Mouse (Mus musculus) liver, embryonic 12.5 days (tissue): Measurements from ENCODE around the gene Xxylt1. TPM values are rescaled to one million over a fixed set of nuclear protein-coding genes. Genes with fewer than 3 reads are reported as not detected.

Source experiments
- ATAC-seq: fragments of 200-750 bp; cut with Nextera tagmentation; 2 replicates; pipeline ENCODE4 v1.8.0; 2017; ENCODE audit warnings: moderate number of reproducible peaks, mild to moderate bottlenecking, moderate library complexity
- H3K27ac ChIP-seq: fragments of 300-500 bp; sonication (generic); 2 replicates; pipeline ENCODE4 v1.5.1; 2016; ENCODE audit warnings: mild to moderate bottlenecking
- H3K27me3 ChIP-seq: fragments of 300-500 bp; sonication (generic); replicated peaks from 2 replicates; pipeline ENCODE4 v1.6.1; 2016; ENCODE audit warnings: mild to moderate bottlenecking, moderate library complexity
- H3K36me3 ChIP-seq: fragments of 300-500 bp; sonication (generic); 2 replicates; pipeline ENCODE4 v1.6.1; 2016; ENCODE audit warnings: mild to moderate bottlenecking, moderate library complexity
- H3K4me1 ChIP-seq: fragments of 300-500 bp; sonication (generic); 2 replicates; pipeline ENCODE4 v1.6.1; 2016
- H3K4me2 ChIP-seq: fragments of 300-500 bp; sonication (generic); 2 replicates; pipeline ENCODE4 v1.6.1; 2016; ENCODE audit warnings: mild to moderate bottlenecking, moderate library complexity
- H3K4me3 ChIP-seq: fragments of 300-500 bp; sonication (generic); 2 replicates; pipeline ENCODE4 v1.5.1; 2016; ENCODE audit warnings: mild to moderate bottlenecking, moderate library complexity
- H3K9ac ChIP-seq: fragments of 300-500 bp; sonication (generic); 2 replicates; pipeline ENCODE4 v1.6.1; 2016; ENCODE audit warnings: mild to moderate bottlenecking, moderate library complexity
- H3K9me3 ChIP-seq: fragments of 300-500 bp; sonication (generic); replicated peaks from 2 replicates; pipeline ENCODE4 v1.6.1; 2016; ENCODE audit warnings: mild to moderate bottlenecking, moderate library complexity
- WGBS: fragments of 180-500 bp; shearing (Covaris S2); methylation state at CpG from one replicate; pipeline ENCODE4 v1.1.7; 2016; ENCODE audit not compliant: insufficient replicate concordance; 5-methylcytosine and 5-hydroxymethylcytosine counted together
- polyA plus RNA-seq: library from polyadenylated mRNA; unstranded; fragments of >200 nt; fragmentation: Nextera tagmentation; extraction: Ambion mirVana; gene quantifications from 2 replicates; pipeline ENCODE4 v1.2.1, GENCODE M21; 2016

Xxylt1 gene
- polyA plus RNA-seq, 1 experiment from 2014 or later = 7.5 TPM

DNA sequence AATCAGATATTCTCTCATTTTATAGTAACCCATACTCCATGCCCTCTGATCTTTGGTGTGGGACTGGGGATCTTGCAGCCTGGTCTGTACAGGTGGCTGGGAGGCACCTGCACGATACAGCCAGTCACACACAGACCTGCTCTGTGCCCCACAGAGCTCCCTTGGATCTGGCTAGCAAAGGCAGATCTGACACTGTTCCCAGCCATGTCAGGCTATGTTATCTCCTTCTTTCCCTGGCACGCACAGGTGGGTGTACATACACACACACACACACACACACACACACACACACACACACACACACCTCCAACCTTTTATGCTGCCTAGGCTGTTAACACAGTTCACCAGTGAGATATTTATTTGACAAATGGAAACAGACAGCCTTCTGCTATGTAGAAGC, 82.5 kb downstream of the Xxylt1 start:
- no peak for ATAC-seq
- H3K27ac ChIP-seq = no peak overlapping the region
- peaks cover 33% of the 10 kb centered on the region for H3K4me1 ChIP-seq
- H3K36me3 ChIP-seq = no peaks in the 10 kb centered on the region; the same call in 1 of the 2 replicates
- H3K27me3 ChIP-seq = no peaks in the 10 kb centered on the region
- no peaks in the 10 kb centered on the region for H3K9me3 ChIP-seq
- H3K4me2 ChIP-seq = no peak overlapping the region
- no peak overlapping the region for H3K4me3 ChIP-seq
- WGBS = 87% methylated on average over 2 of the region's 2 CpGs
- H3K9ac ChIP-seq = no peak overlapping the region

GRCm38 (mm10) chr16:30998048-30998447, 83.2 kb downstream of the Xxylt1 start:
- Histone ChIP-seq H3K27ac (no peak overlapping the region), H3K9me3 (no peaks in the 10 kb centered on the region), H3K9ac (no peak overlapping the region), H3K27me3 (no peaks in the 10 kb centered on the region), H3K4me3 (no peak overlapping the region), H3K4me1 (peaks cover 28% of the 10 kb centered on the region), H3K4me2 (no peak overlapping the region), H3K36me3 (no peaks in the 10 kb centered on the region; the same call in 1 of the 2 replicates)
- 77% methylated on average over 2 of the region's 2 CpGs for WGBS
- no peak for ATAC-seq

GRCm38 (mm10) chr16:30995446-30995845, 85.8 kb downstream of the Xxylt1 start:
- H3K27ac ChIP-seq = no peak overlapping the region

GRCm38 (mm10) chr16:30994881-30995280, 86.4 kb downstream of the Xxylt1 start:
- Histone ChIP-seq H3K4me1 (peaks cover 25% of the 10 kb centered on the region), H3K27ac (peak overlapping the region; percentile 55), H3K4me3 (no peak overlapping the region), H3K36me3 (no peaks in the 10 kb centered on the region), H3K9me3 (no peaks in the 10 kb centered on the region), H3K9ac (no peak overlapping the region), H3K27me3 (no peaks in the 10 kb centered on the region), H3K4me2 (no peak overlapping the region)
- ATAC-seq = peak; percentile 24; the same call in 1 of the 2 replicates
- 61% methylated on average over 2 of the region's 2 CpGs for WGBS

More at GRCm38 (mm10) chr16:30995446-30995845, 85.8 kb downstream of the Xxylt1 start:
- peaks cover 25% of the 10 kb centered on the region for H3K4me1 ChIP-seq
- ATAC-seq = no peak
- H3K27me3 ChIP-seq = no peaks in the 10 kb centered on the region
- no peak overlapping the region for H3K4me2 ChIP-seq
- no peaks in the 10 kb centered on the region; the same call in 1 of the 2 replicates for H3K36me3 ChIP-seq
- H3K4me3 ChIP-seq = no peak overlapping the region
- WGBS = 56% methylated on average over 4 of the region's 5 CpGs
- no peak overlapping the region for H3K9ac ChIP-seq
- H3K9me3 ChIP-seq = no peaks in the 10 kb centered on the region

DNA sequence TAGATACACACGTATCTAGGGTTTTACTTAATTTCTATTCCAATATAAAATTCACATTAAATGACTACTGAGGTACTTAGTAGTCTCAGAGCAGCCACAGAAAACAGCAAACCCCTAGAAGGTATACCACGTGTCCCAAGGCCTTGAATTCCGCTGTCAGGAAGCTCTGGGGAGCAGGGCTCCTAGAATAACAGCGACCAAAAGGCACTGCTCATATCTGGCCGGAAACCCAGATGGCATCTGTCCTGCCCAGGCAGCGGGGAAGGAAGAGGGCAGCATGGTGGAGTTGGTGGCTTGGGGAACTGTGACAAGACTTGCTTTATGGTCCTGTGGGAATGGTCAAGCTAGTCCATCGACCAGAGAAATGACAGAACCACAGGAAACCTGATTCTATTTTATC, 86.9 kb downstream of the Xxylt1 start:
- no peak overlapping the region for H3K4me2 ChIP-seq
- H3K36me3 ChIP-seq = no peaks in the 10 kb centered on the region
- peaks cover 25% of the 10 kb centered on the region for H3K4me1 ChIP-seq
- no peaks in the 10 kb centered on the region for H3K27me3 ChIP-seq
- H3K9ac ChIP-seq = no peak overlapping the region
- H3K4me3 ChIP-seq = no peak overlapping the region
- no peak for ATAC-seq
- H3K27ac ChIP-seq = no peak overlapping the region; the same call in 1 of the 2 replicates
- WGBS = 35% methylated on average over 7 of the region's 7 CpGs
- H3K9me3 ChIP-seq = no peaks in the 10 kb centered on the region

GRCm38 (mm10) chr16:30992568-30992967, 88.7 kb downstream of the Xxylt1 start:
- ATAC-seq = no peak
- Histone ChIP-seq H3K4me1 (peaks cover 25% of the 10 kb centered on the region), H3K9me3 (no peaks in the 10 kb centered on the region), H3K36me3 (no peaks in the 10 kb centered on the region), H3K27ac (no peak overlapping the region), H3K4me2 (no peak overlapping the region), H3K9ac (no peak overlapping the region), H3K4me3 (no peak overlapping the region), H3K27me3 (no peaks in the 10 kb centered on the region)
- WGBS = 50% methylated on average over 5 of the region's 5 CpGs

GRCm38 (mm10) chr16:30990661-30991060, 90.6 kb downstream of the Xxylt1 start:
- no peak overlapping the region for H3K4me3 ChIP-seq
- ATAC-seq = no peak
- no peaks in the 10 kb centered on the region for H3K36me3 ChIP-seq
- no peak overlapping the region for H3K27ac ChIP-seq
- WGBS = 54% methylated on average over 2 of the region's 2 CpGs
- H3K4me1 ChIP-seq = peaks cover 14% of the 10 kb centered on the region
- no peak overlapping the region for H3K4me2 ChIP-seq
- H3K27me3 ChIP-seq = no peaks in the 10 kb centered on the region
- H3K9me3 ChIP-seq = no peaks in the 10 kb centered on the region
- H3K9ac ChIP-seq = no peak overlapping the region

DNA sequence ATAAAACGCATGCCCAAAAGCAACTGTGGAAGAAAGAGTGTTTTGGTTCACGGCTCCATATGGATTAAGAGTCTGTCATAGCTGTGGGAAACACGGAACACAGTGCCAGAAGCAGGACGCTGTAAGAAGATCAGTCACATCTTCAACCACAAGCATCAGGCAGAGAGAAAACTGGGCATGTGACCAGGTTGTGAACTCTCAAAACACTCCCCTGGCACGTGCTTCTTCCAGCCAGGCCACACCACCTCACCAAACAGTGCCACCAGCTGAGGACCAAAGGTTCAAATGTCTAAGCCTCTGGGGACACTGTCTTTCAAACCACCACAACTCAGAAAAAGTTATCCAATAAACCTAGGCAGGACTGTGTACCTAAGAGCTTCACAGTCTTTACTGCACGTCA, 93.0 kb downstream of the Xxylt1 start:
- Histone ChIP-seq H3K4me2 (no peak overlapping the region), H3K4me1 (no peaks in the 10 kb centered on the region), H3K9ac (no peak overlapping the region), H3K27ac (no peak overlapping the region), H3K9me3 (no peaks in the 10 kb centered on the region), H3K36me3 (no peaks in the 10 kb centered on the region), H3K4me3 (no peak overlapping the region), H3K27me3 (no peaks in the 10 kb centered on the region)
- ATAC-seq = no peak
- WGBS = 77% methylated on average over 6 of the region's 6 CpGs

DNA sequence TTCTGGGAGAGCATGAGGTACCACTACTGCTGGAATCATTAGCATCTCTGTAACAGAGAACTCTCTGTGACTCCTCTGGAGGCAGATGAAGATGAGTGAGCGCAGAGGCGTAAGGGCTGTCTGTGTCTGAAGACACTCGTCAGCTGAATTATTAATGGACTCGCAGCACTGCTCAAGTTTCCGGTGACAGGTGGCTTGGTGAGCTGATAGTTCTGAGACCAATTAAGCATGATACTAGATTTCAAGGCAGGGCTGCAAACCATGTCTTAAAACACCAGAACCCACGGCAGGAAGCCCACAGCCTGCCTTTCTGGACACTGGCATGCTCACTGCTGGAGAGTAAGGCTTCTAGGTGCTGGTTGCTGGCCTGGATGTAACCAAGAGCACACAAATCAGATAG, 93.5 kb downstream of the Xxylt1 start:
- H3K9me3 ChIP-seq = no peaks in the 10 kb centered on the region
- H3K27me3 ChIP-seq = no peaks in the 10 kb centered on the region
- no peak overlapping the region for H3K4me2 ChIP-seq
- no peaks in the 10 kb centered on the region for H3K4me1 ChIP-seq
- H3K9ac ChIP-seq = no peak overlapping the region
- 71% methylated on average over 6 of the region's 6 CpGs for WGBS
- H3K36me3 ChIP-seq = no peaks in the 10 kb centered on the region
- H3K27ac ChIP-seq = no peak overlapping the region
- no peak for ATAC-seq
- no peak overlapping the region for H3K4me3 ChIP-seq

DNA sequence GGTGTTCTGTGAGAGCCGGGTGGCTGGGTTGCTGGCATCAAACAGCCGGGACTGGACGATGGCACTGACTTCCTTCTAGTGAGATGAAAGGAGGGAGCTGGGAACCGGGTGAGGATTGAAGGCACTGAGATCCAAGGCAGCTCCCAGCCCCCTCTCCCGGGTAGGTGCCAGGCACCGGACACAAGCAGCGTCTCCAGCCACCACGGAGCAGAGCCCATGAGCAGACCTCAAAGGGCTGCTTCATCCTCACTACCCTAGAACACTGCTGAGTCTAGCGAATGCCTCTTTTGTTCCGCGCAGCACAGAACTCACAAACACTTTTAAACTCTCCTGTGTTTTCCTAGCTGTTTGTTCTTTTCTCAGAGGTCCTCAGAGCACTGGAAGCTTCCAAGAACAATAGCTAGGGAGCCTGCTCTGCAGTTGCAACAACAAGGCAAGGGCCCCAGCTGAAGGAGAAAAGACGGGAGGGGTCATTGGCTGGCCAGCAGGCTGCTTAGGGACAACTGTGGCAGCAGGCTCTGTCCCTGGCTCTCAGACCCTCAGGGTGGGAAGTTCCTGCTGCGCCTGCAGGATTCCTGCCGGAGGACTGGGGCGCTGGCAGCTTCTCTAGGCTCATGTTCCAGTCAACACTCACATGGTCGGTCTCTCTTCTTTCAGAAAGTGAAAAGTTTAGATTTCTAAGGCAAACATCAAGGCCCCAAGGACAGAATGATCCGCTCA, 96.2 kb downstream of the Xxylt1 start:
- Histone ChIP-seq H3K9ac (no peak overlapping the region), H3K4me2 (no peak overlapping the region), H3K9me3 (no peaks in the 10 kb centered on the region), H3K36me3 (no peaks in the 10 kb centered on the region), H3K27ac (no peak overlapping the region), H3K4me1 (0 out of 2 replicates have a peak, but pooled peaks cover 4% of the 10 kb centered on the region), H3K4me3 (no peak overlapping the region), H3K27me3 (no peaks in the 10 kb centered on the region)
- no peak for ATAC-seq
- WGBS = 74% methylated on average over 17 of the region's 17 CpGs

DNA sequence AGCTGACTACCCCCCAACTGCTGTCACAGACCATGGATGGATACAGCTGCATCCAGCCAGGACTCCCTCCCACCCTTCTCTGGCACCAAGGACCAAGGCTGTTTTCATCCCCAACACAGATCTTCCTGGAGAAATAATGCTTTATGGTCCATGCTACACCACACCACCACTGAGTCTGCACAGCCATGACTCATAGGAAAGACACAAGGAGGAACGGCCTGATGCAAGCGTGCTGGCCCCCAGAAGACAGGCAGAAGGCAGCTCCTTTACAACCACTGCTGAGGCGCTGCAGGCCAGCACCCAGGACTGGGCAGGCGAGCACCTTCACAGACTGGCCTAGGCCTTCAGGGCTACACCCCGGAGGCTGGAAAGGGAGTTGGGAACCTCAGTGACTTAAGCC, 97.1 kb downstream of the Xxylt1 start:
- WGBS = 68% methylated on average over 5 of the region's 5 CpGs
- 0 out of 2 replicates have a peak, but pooled peaks cover 12% of the 10 kb centered on the region for H3K4me1 ChIP-seq

DNA sequence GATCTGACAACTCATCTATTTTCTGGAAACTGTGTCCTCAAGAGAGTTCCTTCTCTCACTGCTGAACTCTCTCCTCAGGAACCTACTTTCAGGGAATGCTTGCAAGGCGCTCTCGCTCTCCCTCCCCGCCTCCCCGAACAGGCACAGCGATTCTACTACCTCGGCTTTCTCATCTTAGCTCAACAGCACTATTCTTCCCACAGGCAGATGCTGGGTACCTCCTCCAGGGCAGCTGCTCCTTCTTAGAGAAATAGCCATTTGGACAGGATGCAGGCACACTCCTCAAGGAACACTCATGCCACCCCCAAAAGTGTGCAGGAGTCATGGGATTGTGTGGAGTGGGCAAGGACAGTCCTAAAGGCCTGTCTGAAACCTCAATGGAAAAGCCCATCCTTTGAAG, 97.5 kb downstream of the Xxylt1 start:
- no peak overlapping the region for H3K27ac ChIP-seq
- H3K27me3 ChIP-seq = no peaks in the 10 kb centered on the region
- no peak overlapping the region for H3K4me2 ChIP-seq
- no peak for ATAC-seq
- 0 out of 2 replicates have a peak, but pooled peaks cover 14% of the 10 kb centered on the region for H3K4me1 ChIP-seq
- H3K9me3 ChIP-seq = no peaks in the 10 kb centered on the region
- H3K36me3 ChIP-seq = no peaks in the 10 kb centered on the region
- 79% methylated on average over 6 of the region's 6 CpGs for WGBS
- no peak overlapping the region for H3K9ac ChIP-seq
- H3K4me3 ChIP-seq = no peak overlapping the region

More for the DNA sequence above, 97.1 kb downstream of the Xxylt1 start:
- Histone ChIP-seq H3K9ac (no peak overlapping the region), H3K4me2 (no peak overlapping the region), H3K27ac (no peak overlapping the region), H3K4me3 (no peak overlapping the region), H3K27me3 (no peaks in the 10 kb centered on the region), H3K9me3 (no peaks in the 10 kb centered on the region), H3K36me3 (no peaks in the 10 kb centered on the region)
- ATAC-seq = no peak
